Mouse (Mus musculus): ENCODE results near the gene Cd27. TPM values are rescaled to one million over a fixed set of nuclear protein-coding genes. Genes with fewer than 3 reads are reported as not detected.

Gene Cd27
- polyA plus RNA-seq, 2 experiments from 2014 or later: 638 to 724 TPM

DNA sequence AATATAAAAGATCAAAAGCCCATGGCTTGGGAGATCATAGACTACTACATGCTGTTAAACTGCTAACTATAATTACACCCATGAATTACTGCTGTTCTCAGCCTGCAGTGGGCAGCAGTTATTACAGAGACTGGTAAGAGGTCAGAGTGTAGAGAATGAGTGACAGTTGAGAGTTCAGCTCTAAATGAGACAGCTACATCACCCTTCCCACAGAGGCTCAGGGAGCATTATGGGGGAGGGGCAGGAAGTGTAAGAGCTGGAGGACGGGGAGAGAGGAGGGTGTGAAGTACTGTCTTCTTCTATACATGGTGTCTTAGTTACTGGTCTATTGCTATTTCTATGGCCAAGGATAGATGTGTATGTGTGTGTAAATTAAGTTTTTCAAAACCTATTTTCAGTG, 7.7 kb upstream of the Cd27 start:
- ATAC-seq: peak; percentile 16

DNA sequence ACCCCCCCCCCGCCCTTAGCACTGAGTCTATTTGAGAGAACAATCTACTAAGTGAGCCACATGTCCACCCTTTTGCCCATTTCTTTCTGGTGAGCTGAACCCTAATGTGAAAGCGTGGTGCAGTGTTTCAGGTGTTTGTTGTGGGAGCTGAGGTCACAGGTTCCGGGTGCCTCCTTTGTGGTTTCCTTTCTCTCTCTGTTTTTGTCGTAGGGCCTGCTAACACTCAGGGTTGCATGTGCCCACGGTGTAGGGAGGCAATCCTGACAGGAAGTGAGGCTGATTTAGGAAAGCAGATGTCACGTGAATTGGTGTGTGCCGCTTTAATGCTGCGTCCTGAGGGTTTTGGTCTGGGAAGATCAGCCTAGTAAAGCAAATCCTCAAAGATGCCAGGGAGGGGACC, 4.8 kb upstream of the Cd27 start:
- ATAC-seq: peak; percentile 75

DNA sequence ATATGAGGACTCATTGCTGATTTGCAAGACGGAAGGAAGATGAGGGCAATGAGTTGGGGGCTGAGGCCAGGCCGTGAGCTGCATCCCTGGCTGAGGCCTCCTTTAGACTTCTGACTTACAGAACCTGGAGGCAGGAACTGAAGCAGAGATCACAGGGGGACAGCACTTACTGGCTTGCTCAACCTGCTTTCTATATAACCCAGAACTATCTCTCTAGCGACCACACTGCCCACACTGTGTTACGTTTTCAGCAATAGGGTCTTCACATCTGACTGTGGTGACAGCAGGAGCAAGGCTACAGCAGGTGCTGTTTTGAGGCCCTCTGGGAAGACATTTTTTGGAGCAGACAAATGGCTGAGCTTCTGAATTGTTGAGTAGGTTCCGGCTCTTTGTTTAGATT, 3.8 kb upstream of the Cd27 start:
- no peak for ATAC-seq

DNA sequence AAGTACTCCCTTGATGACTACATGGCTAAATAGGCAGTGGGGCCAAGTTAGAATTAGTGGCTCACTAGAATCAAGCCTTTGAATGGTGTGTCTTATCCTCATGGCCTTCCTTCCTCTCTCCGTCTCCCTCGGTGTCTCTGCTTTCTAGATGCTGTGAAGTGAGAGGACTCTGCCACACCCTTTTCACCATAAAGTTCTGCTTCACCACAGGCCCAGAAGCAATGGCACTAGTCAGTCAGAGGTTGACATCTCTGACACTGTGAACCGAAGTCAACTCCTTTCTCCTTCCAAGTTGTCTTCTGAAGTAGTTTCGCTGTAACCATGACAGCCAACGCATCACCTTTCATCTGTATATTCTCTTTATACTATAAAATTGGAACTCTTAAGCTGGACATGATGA, 2.7 kb upstream of the Cd27 start:
- ATAC-seq: no peak

DNA sequence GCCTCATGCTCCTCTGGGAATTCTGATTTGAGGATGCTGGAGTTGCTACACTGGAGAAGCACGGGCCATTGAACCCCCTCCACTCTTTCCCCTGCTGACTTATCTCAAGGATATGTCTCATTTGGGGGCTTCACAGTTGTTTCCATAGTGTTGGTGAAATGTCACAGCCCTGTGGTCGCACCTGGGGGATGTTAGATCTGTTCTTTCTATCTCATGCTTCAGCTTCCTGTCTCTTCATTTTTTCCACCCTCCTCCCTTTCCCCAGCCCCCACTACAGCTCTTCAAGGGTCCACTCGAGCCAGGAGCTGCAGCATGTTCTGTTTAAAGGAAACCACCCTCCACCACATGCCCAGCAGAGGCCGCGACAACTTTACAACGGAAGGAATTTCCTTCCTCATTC, 1.6 kb upstream of the Cd27 start:
- peak; percentile 22 for ATAC-seq

DNA sequence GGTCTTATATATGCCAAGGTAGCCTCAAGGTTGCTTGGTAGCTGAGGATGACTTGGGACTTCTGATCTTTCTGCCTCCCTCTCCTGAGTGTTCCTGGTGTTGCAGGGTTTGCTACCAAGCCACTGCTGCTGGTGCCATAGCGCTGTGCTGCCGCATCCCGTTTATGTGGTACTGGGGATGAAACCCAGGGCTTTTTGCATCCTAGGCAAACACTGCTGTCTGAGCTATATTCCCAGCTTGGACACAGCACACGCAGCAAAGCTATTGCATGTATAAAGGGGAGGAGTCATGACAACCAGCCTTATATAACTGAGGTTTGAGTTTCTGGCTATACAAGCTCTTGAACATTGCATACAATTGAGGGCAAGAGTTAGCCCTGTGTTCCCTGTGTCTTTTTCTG, 611 bp upstream of the Cd27 start:
- peak; percentile 33 for ATAC-seq

DNA sequence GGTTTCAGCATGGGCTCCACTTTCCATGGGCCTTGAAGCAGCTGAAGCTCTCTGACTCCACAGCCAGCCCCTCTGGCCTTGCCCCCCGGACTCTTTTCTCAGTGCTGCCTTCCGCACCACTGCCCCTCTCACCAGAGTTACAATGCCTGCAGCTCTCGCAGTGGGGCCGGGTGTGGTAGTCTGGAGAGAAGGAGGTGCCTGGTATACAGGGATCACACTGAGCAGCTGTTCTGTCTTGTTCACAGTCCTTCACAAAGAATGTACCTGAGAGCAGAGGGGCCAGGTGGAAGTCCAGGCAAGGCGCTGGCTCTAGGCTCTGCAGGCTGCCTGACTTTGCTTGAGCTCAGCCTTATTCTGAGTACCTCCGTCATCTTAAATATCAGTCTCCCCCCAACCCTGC, 469 bp downstream of the Cd27 start:
- no peak for ATAC-seq

DNA sequence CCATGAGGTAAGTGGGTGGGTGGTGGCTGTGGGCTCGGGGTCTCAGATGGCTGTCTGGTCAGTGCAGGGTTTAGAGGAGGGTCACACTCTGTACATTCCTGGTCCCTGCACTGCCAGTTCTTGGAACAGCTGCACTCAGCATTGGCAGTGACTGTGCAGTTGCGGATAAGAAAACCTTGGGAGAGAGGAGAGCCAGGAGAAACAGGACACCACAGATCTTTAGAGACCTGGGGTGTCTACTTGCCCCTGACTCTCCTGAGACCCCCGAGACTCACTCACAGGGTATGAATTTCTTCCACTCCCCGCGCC, 2.3 kb downstream of the Cd27 start:
- ATAC-seq: no peak

DNA sequence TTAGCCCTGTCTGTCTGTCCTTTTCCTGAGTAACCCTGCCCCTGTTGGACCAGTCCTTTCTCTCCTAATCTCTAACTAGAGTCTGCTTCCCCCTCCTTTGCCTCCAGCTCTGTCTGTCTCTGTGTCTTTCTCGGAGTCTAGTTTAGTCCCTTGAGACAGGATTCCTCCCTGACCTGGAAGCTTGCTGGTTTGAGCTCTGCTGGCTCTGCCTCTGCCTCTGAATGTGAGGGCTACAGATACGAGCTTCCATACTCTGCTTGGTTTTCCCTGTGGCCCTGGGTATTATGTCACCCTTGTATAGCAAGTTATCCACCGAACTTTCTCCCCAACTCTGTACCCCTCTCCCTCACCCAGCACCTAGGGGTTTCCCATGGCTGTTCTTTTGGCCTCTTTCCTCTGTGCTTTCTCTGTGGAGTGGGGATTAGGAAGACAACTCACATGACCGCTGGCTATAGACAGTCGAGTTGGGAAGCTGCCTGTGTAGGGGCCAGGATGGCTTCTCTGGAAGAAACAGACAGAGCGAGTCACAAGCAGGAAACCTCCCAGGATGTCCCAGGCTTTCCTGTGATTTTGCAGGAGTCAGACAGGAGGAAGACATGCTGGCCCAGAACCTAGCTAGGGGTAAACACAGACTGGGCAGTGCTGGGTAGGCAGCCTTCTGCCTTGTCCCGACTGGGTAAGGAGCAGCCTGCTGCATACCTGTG, 2.8 kb downstream of the Cd27 start:
- ATAC-seq: no peak

DNA sequence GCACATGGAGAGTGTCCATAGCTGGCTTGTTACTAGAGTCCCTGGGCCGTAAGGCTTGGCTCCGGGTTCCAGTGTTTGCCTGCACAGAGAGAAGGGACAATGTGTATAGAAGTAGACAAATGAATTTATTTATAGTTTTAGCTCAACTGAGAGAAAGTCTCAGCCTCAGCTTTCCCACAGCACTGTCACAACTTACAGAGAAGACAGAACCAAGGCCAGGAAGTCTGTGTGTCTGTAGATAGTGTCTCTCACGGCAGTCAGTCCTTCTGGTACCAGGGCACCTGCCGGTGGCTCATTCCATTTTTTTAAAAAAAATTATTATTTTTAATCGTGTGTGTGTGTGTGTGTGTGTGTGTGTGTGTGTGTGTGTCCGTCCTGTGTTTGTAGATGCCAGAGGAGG, 4.3 kb downstream of the Cd27 start:
- ATAC-seq: no peak

DNA sequence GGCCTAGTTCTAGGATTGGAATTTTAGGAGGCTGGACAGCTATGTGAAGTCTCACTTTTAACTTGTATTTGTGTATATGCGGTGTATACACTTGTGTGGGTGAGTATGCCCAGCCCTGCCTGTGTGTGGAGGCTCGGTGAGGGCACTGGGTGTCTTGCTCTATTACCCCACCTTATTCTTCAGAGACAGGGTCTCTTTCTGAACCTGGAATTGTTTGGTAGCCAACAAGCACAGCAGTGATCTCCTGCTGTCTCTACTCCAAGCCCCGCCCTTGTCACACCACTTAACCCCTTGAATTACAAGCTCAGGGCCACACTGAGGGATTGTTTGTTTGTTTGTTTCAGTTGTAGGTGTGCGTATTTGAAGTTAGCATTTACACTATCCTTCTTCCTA, 4.8 kb downstream of the Cd27 start:
- ATAC-seq: peak; percentile 4

DNA sequence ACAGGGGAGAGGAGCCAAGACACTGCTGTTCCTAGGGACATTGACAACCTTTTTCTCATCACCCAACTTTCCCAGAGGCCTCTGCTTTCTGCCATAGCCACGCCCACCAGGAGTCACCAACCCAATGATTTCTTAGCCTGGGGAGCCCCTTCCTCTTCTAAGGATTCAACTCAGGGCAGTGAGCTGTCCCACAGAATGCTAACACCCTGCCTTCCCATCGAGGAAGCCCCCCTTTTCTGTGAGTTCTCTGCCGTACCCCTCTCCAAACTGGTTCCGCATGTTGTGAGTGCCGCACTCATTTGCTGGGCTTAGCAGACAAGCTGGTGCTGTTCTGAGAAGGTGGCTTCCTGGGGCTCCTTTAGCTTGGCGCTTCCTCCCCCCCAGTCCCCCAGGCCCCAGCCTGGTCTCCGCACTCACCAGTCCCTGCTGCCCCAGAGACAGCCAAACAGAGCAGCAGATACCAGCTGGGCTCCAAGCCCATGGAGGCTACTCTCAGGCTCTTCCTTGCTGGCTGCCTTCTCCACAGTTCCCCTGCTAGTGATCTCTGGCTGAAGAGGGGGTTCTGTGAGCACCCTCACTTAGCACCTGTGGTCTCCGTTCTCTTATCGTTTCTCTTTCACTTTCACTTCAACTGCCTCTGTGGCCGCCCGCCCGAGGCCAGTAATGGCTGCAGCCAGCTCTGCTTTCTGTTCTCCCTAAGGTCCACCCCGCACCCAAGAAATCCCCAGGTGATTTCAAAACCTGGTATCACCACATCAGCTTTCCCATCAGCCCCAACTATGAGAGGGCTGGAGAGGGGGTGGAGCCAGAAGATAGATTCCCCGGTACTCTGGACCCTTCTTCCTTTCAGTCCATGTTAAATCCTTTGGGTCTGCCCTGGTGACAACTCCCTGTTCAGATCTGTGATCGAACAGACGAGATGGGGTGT, 5.4 kb downstream of the Cd27 start, which contains the start of gene Tapbpl:
Gene Tapbpl, minus strand, starts transcription at position 744 of the 928 bp plus-strand sequence.
- peak; percentile 70 for ATAC-seq

DNA sequence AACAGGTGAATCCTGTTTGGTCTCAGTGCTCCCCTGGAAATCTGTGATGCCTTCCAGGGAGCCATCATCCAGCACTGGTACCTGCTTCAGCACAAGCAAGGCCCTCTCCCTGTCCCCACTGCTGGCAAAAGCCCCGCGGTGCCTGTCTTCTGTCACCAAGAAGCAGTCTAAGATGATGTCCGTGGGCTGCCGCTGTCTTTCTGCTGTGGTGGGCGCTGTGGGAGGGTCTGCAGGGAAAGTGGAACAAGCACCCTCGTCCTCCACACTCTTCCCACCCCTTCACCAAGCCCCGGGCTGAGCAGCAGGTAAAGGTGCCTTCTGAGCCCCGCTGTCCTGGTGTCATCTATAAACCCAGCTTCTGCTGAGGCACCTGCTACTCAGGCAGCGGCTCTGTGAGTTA, 6.2 kb downstream of the Cd27 start:
- no peak for ATAC-seq

DNA sequence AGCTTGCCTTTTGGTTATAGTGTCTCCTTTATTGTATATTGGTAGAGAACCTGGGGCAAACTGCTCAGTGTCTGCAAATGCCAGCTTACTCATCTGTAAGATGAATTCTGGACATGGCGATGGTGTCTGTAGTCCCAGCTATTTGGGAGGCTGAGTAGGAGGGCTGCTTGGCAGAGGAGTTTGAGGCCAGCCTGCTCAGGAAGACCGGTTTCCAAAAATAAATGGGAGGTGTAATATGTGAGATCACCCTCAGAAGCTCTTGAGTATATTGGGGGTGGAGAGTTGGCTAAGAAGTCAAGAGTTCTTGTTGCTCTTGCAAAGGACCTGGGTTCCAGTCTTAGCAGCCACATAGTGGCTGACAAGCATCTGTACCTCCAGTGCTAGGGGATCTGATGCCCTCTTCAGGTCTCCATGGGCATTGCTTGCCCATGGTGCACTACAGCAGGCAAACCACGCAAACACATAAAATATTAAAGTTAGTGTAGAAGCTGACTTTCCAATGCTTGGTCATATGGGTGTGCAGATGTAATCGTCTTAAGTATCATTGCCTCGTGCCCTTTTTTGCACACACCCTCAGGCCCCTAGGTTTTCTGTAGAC, 11.2 kb downstream of the Cd27 start:
- no peak for ATAC-seq

DNA sequence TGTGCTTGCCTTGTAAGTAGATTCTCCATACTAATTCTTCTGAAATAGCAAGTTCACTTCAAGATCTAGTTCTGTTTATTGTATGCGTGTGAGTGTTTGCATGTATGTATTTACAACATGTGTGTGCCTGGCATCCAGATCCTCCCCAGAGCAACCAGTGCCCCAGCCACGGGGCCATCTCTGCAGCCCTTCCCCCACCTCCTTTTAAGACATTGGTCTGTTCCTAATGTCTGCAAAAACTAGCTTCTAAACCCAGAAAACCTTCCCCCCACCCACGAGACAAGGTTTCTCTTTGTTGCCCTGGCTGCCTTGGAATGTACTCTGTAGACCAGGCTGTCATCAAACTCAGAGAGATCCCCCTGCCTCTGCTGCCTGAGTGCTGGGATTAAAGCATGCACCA, 14.2 kb downstream of the Cd27 start:
- ATAC-seq: peak; percentile 1

DNA sequence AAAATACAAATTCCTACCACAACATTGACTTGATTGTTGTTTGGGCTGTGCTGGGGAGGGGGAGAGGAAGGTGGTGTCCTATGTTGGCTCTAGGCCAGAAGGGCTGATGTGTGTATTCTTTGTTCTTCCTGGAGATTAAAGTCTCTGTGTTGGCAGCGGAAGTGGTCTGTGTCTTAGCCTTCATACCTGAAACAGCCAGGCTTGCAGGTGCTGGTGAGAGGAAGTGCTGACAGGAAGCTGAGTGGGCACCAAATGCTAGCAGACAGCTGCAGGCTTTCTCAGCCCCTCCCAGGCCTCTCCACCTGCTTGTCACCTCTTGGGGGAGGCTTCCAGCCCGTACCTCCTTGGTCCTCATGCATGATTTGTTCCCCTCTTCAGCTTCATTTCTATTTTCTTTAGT, 14.7 kb downstream of the Cd27 start:
- peak; percentile 92 for ATAC-seq

DNA sequence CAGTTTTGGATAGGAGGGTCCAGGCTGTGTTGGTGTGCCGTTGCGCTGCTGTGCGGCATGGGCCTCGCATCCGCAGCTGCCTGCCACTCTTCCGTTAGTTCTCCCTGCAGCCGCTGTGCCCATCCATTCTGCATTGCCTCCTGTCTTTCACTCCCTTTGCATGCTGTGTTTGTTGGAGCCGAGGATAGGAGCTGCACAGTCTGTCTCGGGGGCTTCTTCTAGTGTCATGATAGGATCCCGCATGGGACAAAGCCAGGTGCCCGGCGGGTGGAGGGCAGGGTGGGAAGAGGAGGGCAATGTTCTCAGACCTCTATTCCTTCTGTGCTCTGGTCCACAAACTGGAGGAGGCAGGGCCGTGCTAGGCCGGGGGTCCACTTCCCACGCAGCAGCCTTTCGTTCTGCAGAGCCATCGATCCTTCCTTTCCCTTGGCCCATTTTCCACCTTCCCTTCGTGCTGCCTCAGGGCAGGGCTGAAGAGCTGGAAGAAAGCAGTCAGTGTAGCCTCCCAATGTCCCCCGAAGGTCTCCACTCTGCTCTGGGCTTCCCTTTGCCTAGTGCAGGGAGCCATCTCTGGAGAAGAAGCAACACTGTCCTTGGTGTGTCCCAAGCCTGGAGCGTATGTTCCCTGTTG, 15.6 kb downstream of the Cd27 start:
- ATAC-seq: no peak

DNA sequence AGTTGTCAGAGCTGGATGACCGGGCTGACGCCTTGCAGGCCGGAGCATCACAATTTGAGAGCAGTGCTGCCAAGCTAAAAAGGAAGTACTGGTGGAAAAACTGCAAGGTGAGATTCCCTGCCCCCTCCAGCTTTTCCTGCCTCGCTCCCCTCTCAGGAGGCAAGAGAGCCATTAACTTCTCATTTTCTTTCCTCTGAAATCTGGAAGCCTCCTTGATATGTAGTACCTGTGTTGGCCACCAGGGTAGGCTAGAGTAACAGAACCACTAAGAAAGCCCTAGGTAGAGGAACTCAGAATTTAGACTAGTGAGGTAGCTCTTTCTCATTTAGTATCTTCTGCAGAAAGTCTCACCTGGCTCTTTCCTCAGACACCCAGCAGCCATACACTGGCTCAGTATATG, 17.8 kb downstream of the Cd27 start:
- peak; percentile 16 for ATAC-seq

DNA sequence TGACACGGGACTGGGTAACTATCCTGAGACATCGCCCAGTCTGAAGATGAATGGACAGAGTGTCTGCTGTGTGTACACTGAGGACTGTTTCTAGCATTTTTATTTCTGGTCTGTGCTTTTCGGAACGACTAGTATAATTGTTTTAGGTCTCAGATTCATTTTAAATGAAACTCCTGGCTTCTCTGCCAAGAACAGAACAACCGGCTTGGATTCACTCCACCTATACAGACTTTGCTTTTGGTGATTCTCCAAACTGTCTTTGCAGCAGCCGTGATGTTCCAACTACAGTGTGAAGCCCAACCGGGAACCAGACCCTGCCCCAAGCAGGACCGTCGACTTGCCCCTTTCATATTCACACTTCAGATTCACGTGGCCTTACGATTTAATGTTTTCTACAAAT, 18.9 kb downstream of the Cd27 start:
- ATAC-seq: no peak

DNA sequence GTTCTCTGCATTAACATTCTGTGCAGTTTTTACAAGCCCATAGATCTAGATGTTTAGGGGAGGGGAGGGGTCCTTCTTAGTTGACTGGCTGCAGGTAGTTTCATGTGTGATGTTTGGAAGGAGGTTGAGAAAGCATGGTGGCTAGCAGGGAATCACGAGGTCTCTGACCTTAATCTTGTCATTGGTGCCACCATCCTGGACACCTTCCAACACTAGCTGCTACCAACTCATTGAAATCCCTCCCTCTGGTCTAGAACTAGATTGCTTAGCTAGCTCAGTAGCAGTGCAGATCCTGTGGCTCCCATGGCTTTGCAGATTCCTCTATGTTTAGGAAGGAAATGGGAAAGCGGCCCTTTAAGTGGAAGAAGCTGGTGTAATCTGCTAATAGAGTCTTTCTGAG, 19.9 kb downstream of the Cd27 start:
- ATAC-seq: no peak

DNA sequence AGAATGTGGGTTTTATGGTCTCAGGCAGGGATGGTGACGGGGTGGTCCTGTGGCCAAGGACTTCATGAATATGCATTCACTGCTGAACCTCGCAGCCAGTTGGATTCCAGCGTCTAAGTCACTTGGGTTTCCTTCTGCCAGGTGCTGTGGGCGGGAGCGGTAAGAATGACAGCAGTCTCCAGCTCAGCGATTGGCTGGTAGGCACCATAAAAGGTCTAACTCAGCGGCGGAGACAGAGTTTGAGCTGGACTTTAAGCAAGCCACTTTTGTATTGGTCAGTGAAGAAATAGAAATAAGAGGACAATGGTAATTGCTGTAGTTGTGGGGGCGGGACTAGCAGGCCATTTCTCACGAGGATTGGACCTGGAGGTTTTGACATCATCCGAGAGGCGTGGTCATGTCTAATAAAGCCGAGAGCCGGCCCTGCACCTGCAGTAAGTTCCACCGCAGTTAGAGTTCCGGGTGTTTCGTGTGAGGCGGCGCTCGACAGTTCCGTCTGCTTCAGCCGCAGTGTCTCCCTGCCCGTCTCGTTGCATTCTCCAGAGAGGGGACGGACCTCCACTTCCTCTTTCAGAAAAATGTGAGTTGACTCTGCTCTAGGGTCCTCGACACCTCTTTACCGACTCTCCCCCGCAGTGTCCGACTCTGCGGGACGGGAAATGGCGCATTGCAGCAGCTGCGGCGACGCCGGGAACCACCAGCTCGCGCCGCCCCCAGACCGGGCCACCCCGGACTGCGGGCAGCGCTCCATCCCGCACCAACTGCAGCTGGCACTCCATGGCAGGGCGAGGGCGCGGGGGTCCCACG, 21.5 kb downstream of the Cd27 start, which contains the start of gene Vamp1:
Gene Vamp1, plus strand, starts transcription at position 404 of the 807 bp plus-strand sequence.
- ATAC-seq: peak; percentile 87

DNA sequence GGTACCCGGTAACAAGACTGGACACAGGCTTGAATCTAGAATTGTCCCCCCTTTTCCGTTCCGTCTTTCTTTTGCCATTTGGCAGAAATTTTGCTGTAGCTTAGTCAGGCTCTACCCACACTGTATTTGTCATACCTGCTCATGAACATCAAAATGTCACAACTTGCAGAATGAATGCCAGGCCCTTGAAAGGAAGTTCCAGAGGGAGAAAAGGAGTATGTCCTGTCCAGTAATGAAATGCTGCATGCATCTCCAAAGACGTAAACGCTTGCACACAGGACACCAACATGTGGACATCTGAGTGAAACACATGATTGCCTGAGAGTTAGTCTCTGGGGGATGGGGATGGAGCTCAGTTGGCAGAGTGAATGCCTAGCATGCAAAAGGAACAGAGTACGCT, 23.1 kb downstream of the Cd27 start:
- no peak for ATAC-seq
